Mouse (Mus musculus) spleen, postnatal 4 days (tissue): Measurements from ENCODE around the gene Ntng2.
A peak's percentile ranks its signal among the peaks of the same experiment; 100 is the strongest.

Source experiments
- DNase-seq, 2 experiments: peaks; one replicate each; pipeline ENCODE4 v3.0.0; 2022; ENCODE audit warnings: low spot score in 2 of 2

The Ntng2 gene

GRCm38 (mm10) chr2:29252599-29253204, at the start of gene Ntng2:
Gene Ntng2, minus strand, starts transcription at chr2:29253005.
- no peak for DNase-seq

GRCm38 (mm10) chr2:29295557-29295956, 42.8 kb upstream of the Ntng2 start:
- no peak for DNase-seq

- no peak for DNase-seq
Measured at GRCm38 (mm10) chr2:29287651-29288050, 34.8 kb upstream of the Ntng2 start.

GRCm38 (mm10) chr2:29277703-29278121, 24.9 kb upstream of the Ntng2 start:
- DNase-seq, result no peak

- no peak for DNase-seq
Measured at GRCm38 (mm10) chr2:29271803-29272518, 19.2 kb upstream of the Ntng2 start.

- no peak for DNase-seq
Measured at GRCm38 (mm10) chr2:29271098-29271497, 18.3 kb upstream of the Ntng2 start.

- DNase-seq, result no peak
Measured at GRCm38 (mm10) chr2:29266810-29267209, 14.0 kb upstream of the Ntng2 start.

- DNase-seq, result no peak
Measured at GRCm38 (mm10) chr2:29262436-29262915, 9.7 kb upstream of the Ntng2 start.

GRCm38 (mm10) chr2:29261126-29261525, 8.3 kb upstream of the Ntng2 start:
- DNase-seq, result no peak

GRCm38 (mm10) chr2:29253205-29253865, 530 bp upstream of the Ntng2 start:
- DNase-seq, result no peak

GRCm38 (mm10) chr2:29252059-29252598, 676 bp downstream of the Ntng2 start:
- peak; percentile 19 to 71 for DNase-seq

GRCm38 (mm10) chr2:29251095-29252058, 1.4 kb downstream of the Ntng2 start:
- DNase-seq, result peak in 1 of 2 experiments; percentile 67

- no peak for DNase-seq
Measured at GRCm38 (mm10) chr2:29250263-29251094, 2.3 kb downstream of the Ntng2 start.

- DNase-seq, result no peak
Measured at GRCm38 (mm10) chr2:29249852-29250251, 3.0 kb downstream of the Ntng2 start.

- DNase-seq, result no peak
Measured at GRCm38 (mm10) chr2:29248551-29248950, 4.3 kb downstream of the Ntng2 start.

- no peak for DNase-seq
Measured at GRCm38 (mm10) chr2:29247386-29247785, 5.4 kb downstream of the Ntng2 start.

GRCm38 (mm10) chr2:29246891-29247290, 5.9 kb downstream of the Ntng2 start:
- DNase-seq, result no peak

GRCm38 (mm10) chr2:29246275-29246674, 6.5 kb downstream of the Ntng2 start:
- no peak for DNase-seq

- DNase-seq, result no peak
Measured at GRCm38 (mm10) chr2:29245341-29245779, 7.4 kb downstream of the Ntng2 start.

- no peak for DNase-seq
Measured at GRCm38 (mm10) chr2:29239329-29239728, 13.5 kb downstream of the Ntng2 start.
